Mouse (Mus musculus) urinary bladder, postnatal 36 days (tissue): ENCODE measurements around the gene Ms4a10.

Source experiments
- DNase-seq, 2 experiments: peaks; one replicate each; pipeline ENCODE4 v3.0.0; 2022; ENCODE audit warnings: low spot score in 2 of 2, mixed read lengths in 1 of 2

The Ms4a10 gene

DNA sequence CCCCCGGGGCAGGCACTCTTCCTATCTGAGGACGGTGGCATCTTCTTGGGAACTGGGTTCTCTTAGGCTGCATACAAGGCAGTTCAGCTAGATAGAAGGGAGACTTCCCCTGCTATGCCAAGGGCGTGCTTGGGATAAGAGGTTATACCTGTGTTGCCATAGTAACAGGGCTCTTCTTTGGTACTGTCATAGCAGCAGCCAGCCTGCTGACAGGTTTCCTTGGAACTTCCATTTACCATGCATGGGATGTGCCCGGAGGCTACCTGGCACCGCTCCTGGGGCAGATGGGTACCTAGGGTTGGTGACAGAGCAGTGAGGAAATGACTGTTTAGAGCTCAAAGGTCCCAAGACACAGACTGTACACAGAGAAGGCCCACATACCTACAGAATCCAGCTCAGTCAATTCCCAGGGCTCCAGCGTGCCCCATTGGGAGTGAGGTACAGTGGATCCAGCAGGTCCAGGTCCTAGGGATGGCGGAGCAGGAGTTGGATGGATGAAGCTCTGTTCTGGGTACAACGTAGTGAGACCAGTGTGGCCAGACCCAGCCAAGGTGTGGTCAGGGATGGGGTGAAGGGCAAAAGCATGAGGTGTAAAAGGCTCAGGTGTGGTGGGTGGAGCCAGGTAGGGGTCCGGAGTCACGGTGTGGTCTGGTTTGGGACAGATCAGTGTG lies 56.0 kb downstream of the Ms4a10 start:
- no peak for DNase-seq

DNA sequence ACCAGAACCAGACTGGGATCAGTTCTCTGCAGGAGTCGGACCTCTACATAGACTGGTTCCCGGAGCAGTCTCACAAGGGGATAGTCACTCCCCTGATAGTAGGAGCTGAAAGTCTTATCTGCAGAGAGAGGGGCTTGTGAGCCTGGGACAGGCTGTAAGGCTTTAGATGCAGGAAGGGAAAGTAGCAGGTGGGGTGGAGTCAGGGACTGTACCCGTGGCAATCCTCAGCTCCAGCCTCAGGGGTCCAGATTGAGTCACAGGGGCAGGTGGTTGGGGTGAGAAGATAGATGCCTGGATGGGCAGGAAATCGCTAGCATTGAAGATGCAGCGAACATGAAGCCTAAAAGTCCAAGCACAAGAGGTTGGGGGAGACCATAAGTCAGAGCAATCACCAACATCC lies 58.0 kb downstream of the Ms4a10 start:
- no peak for DNase-seq

DNA sequence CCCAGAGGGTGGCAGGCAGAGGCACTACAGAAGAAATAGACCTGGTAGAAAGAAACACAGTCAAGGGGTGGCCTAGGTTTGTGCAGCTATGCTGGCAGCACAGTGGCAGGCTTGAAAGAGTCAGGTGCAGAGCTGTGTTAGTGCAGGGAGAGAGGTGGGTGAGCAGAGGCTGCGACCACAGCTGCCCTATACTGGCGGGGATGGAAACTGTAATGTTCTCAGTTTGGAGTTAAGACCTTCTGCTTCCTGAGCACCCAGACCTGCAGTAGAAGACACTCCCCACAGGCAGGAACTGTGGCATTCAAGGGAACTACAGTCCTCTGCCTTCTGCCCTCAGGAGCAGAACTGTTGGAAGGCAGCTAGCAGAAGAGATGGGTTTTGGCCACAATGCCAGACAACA lies 59.6 kb downstream of the Ms4a10 start:
- DNase-seq = no peak

DNA sequence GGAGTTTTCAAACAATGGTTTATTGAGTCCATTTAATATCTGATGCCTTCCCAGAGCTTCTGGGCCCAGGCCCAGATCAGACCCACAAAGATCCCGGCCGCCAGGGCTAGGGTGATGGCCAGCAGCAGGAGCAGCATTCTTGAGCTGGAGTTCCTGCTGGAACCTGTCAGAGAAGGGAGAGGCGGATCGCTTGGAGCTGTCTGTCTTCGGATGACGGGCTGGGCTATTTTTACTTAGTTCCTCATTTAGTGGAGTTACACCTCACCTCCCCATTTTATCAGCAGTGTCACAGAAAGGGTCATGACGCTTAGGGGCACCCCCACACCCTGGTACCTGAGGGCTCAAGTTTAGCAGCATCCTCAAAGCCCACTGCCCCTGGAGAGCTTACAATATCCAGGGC lies 60.2 kb downstream of the Ms4a10 start:
- DNase-seq = no peak
